Mouse (Mus musculus) stomach, postnatal 0 days (tissue): ENCODE data around the gene Apbb2. TPM values are rescaled to one million over a fixed set of nuclear protein-coding genes. Genes with fewer than 3 reads are reported as not detected.

Experiments
- ATAC-seq: fragments of 200-750 bp; cut with Nextera tagmentation; 2 replicates; pipeline ENCODE4 v1.8.0; 2017; ENCODE audit not compliant: low FRiP score, low TSS enrichment
- DNase-seq: peaks from one replicate; pipeline ENCODE4 v3.0.0-alpha.2; 2016; ENCODE audit warnings: low spot score
- H3K27ac ChIP-seq: fragments of 300-500 bp; sonication (generic); replicated peaks from 2 replicates; pipeline ENCODE4 v1.5.1; 2014; ENCODE audit warnings: mild to moderate bottlenecking, control low read depth
- H3K27me3 ChIP-seq: fragments of 300-500 bp; sonication (generic); 2 replicates; pipeline ENCODE4 v1.6.1; 2014; ENCODE audit warnings: low read length; ENCODE audit not compliant: control insufficient read depth, insufficient read depth
- H3K36me3 ChIP-seq: fragments of 300-500 bp; sonication (generic); 2 replicates; pipeline ENCODE4 v1.6.1; 2014; ENCODE audit warnings: low read length, mixed read lengths; ENCODE audit not compliant: control insufficient read depth, insufficient read depth
- H3K4me1 ChIP-seq: fragments of 300-500 bp; sonication (generic); replicated peaks from 2 replicates; pipeline ENCODE4 v1.6.1; 2014; ENCODE audit warnings: antibody characterized with exemption; ENCODE audit not compliant: control insufficient read depth, insufficient read depth
- H3K4me2 ChIP-seq: fragments of 300-500 bp; sonication (generic); replicated peaks from 2 replicates; pipeline ENCODE4 v1.6.1; 2014; ENCODE audit warnings: low read depth, mild to moderate bottlenecking, control low read depth, moderate library complexity
- H3K4me3 ChIP-seq: fragments of 300-500 bp; sonication (generic); 2 replicates; pipeline ENCODE4 v1.5.1; 2014; ENCODE audit warnings: low read depth, low read length, control low read depth
- H3K9ac ChIP-seq: fragments of 300-500 bp; sonication (generic); 2 replicates; pipeline ENCODE4 v1.6.1; 2014; ENCODE audit warnings: mild to moderate bottlenecking, low read length, control low read depth, mixed read lengths
- H3K9me3 ChIP-seq: fragments of 300-500 bp; sonication (generic); 2 replicates; pipeline ENCODE4 v1.6.1; 2016; ENCODE audit warnings: low read length; ENCODE audit not compliant: control insufficient read depth
- CTCF ChIP-seq: IDR thresholded peaks from 2 replicates; pipeline ENCODE4 v1.5.1; 2016; ENCODE audit warnings: antibody characterized with exemption, low read depth, mild to moderate bottlenecking, moderate library complexity
- EP300 ChIP-seq: optimal IDR thresholded peaks from 2 replicates; pipeline ENCODE3; 2016; ENCODE audit warnings: antibody characterized with exemption
- WGBS: fragments of 180-500 bp; shearing (Covaris S2); extraction: QIAGEN DNeasy Blood & Tissue Kit; methylation state at CpG from one replicate; pipeline ENCODE4 v1.1.7; 2014; 5-methylcytosine and 5-hydroxymethylcytosine counted together
- polyA plus RNA-seq: library from polyadenylated mRNA; unstranded; fragments of >200 nt; fragmentation: Nextera tagmentation; extraction: Ambion mirVana; gene quantifications from 2 replicates; pipeline ENCODE4 v1.2.1, GENCODE M21; 2015

Gene Apbb2
- polyA plus RNA-seq, 1 experiment from 2014 or later: 18.3 TPM

- ATAC-seq (no peak), DNase-seq (no peak)
- WGBS: 59% methylated on average over 1 of the region's 1 CpGs
- TF ChIP-seq CTCF (no peak), EP300 (no peak)
- H3K27me3 ChIP-seq: no peaks in the 10 kb centered on the region
- H3K36me3 ChIP-seq: no peaks in the 10 kb centered on the region
- H3K4me3 ChIP-seq: no peak overlapping the region
- no peak overlapping the region for H3K27ac ChIP-seq
- peaks cover 4% of the 10 kb centered on the region for H3K4me1 ChIP-seq
- no peak overlapping the region for H3K4me2 ChIP-seq
- no peaks in the 10 kb centered on the region for H3K9me3 ChIP-seq
- H3K9ac ChIP-seq: no peak overlapping the region
These were observed 113.5 kb downstream of the Apbb2 start for GRCm38 (mm10) chr5:66505071-66505470.

- TF ChIP-seq EP300: no peak
- TF ChIP-seq CTCF: no peak
- Histone ChIP-seq H3K4me1 (peaks cover 4% of the 10 kb centered on the region), H3K36me3 (no peaks in the 10 kb centered on the region), H3K9ac (no peak overlapping the region), H3K4me3 (no peak overlapping the region), H3K27ac (no peak overlapping the region), H3K4me2 (no peak overlapping the region; the same call in 1 of the 2 replicates), H3K27me3 (no peaks in the 10 kb centered on the region), H3K9me3 (no peaks in the 10 kb centered on the region)
- no peak for ATAC-seq
- WGBS: 30% methylated on average over 6 of the region's 6 CpGs
- DNase-seq: no peak
These were observed 114.2 kb downstream of the Apbb2 start for GRCm38 (mm10) chr5:66504434-66504747.

GRCm38 (mm10) chr5:66503557-66504433 is 114.8 kb downstream of the Apbb2 start:
- Histone ChIP-seq H3K4me1 (peaks cover 4% of the 10 kb centered on the region), H3K4me2 (peak overlapping the region; percentile 27), H3K9ac (no peak overlapping the region), H3K27ac (no peak overlapping the region), H3K27me3 (no peaks in the 10 kb centered on the region), H3K9me3 (no peaks in the 10 kb centered on the region), H3K36me3 (no peaks in the 10 kb centered on the region), H3K4me3 (no peak overlapping the region)
- ATAC-seq (peak; percentile 86), DNase-seq (peak; percentile 19)
- TF ChIP-seq EP300: no peak
- no peak for TF ChIP-seq CTCF
- WGBS: 26% methylated on average over 17 of the region's 17 CpGs

- Histone ChIP-seq H3K4me1 (peaks cover 4% of the 10 kb centered on the region), H3K27me3 (no peaks in the 10 kb centered on the region), H3K9me3 (no peaks in the 10 kb centered on the region), H3K27ac (no peak overlapping the region), H3K9ac (no peak overlapping the region), H3K4me3 (no peak overlapping the region), H3K36me3 (no peaks in the 10 kb centered on the region), H3K4me2 (no peak overlapping the region)
- no peak for TF ChIP-seq EP300
- no peak for TF ChIP-seq CTCF
- WGBS: 79% methylated on average over 1 of the region's 1 CpGs
- no peak for DNase-seq
- no peak for ATAC-seq
These were observed 115.6 kb downstream of the Apbb2 start for GRCm38 (mm10) chr5:66503033-66503432.

GRCm38 (mm10) chr5:66499621-66500020 is 119.0 kb downstream of the Apbb2 start:
- 94% methylated on average over 7 of the region's 7 CpGs for WGBS
- no peak for DNase-seq
- H3K27me3 ChIP-seq: no peaks in the 10 kb centered on the region
- no peaks in the 10 kb centered on the region for H3K9me3 ChIP-seq
- no peak overlapping the region for H3K4me3 ChIP-seq
- H3K4me2 ChIP-seq: no peak overlapping the region
- H3K9ac ChIP-seq: no peak overlapping the region
- TF ChIP-seq EP300: no peak
- TF ChIP-seq CTCF: no peak
- no peak for ATAC-seq
- H3K27ac ChIP-seq: no peak overlapping the region
- H3K36me3 ChIP-seq: no peaks in the 10 kb centered on the region
- peaks cover 4% of the 10 kb centered on the region for H3K4me1 ChIP-seq

GRCm38 (mm10) chr5:66498140-66498539 is 120.4 kb downstream of the Apbb2 start:
- no peaks in the 10 kb centered on the region; the same call in 1 of the 2 replicates for H3K4me1 ChIP-seq
- H3K27ac ChIP-seq: 0 out of 2 replicates have a peak overlapping the region, but pooled peaks have one; percentile 8
- H3K4me3 ChIP-seq: no peak overlapping the region
- no peaks in the 10 kb centered on the region for H3K36me3 ChIP-seq
- TF ChIP-seq EP300 (no peak), CTCF (no peak)
- no peak overlapping the region for H3K4me2 ChIP-seq
- ATAC-seq: no peak
- no peaks in the 10 kb centered on the region for H3K27me3 ChIP-seq
- H3K9me3 ChIP-seq: no peaks in the 10 kb centered on the region
- H3K9ac ChIP-seq: no peak overlapping the region
- 43% methylated on average over 1 of the region's 1 CpGs for WGBS
- no peak for DNase-seq
